Mouse (Mus musculus): Measurements from ENCODE around the gene Dlk1. TPM values are rescaled to one million over a fixed set of nuclear protein-coding genes. Genes with fewer than 3 reads are reported as not detected.
A peak's percentile ranks its signal among the peaks of the same experiment; 100 is the strongest.
"Not testable (repeated sequence)": the region's sequence is repeated elsewhere in the genome, so short reads cannot be mapped to it uniquely, and the experiment has no call there.

The Dlk1 gene
- polyA plus RNA-seq, 1 experiment from 2014 or later: 73.4 TPM

GRCm38 (mm10) chr12:109486525-109486924, 33.9 kb downstream of the Dlk1 start:
- H3K27ac ChIP-seq; H3K27me3 ChIP-seq (ENCODE audit: control insufficient read depth, insufficient read depth, low read length); DNase-seq (ENCODE audit: low spot score); H3K4me2 ChIP-seq (replicated peaks); ATAC-seq (ENCODE audit: low FRiP score); H3K4me1 ChIP-seq (replicated peaks; ENCODE audit: control insufficient read depth, insufficient read depth, low read length); H3K9ac ChIP-seq; H3K9me3 ChIP-seq (ENCODE audit: control insufficient read depth, low read length); H3K36me3 ChIP-seq (replicated peaks; ENCODE audit: control insufficient read depth, insufficient read depth); H3K4me3 ChIP-seq (replicated peaks; ENCODE audit: low read length): not testable (repeated sequence)
- WGBS: 68% methylated on average over 1 of the region's 1 CpGs

GRCm38 (mm10) chr12:109491701-109492100, 39.1 kb downstream of the Dlk1 start:
- DNase-seq (ENCODE audit: low spot score) (no peak), ATAC-seq (ENCODE audit: low FRiP score) (no peak)
- no peaks in the 10 kb centered on the region for H3K9me3 ChIP-seq (ENCODE audit: control insufficient read depth, low read length)
- no peak overlapping the region for H3K9ac ChIP-seq
- H3K4me3 ChIP-seq (replicated peaks; ENCODE audit: low read length): no peak overlapping the region
- H3K27ac ChIP-seq: no peak overlapping the region
- H3K4me1 ChIP-seq (replicated peaks; ENCODE audit: control insufficient read depth, insufficient read depth, low read length): no peaks in the 10 kb centered on the region
- 78% methylated on average over 3 of the region's 3 CpGs for WGBS
- no peaks in the 10 kb centered on the region for H3K27me3 ChIP-seq (ENCODE audit: control insufficient read depth, insufficient read depth, low read length)
- H3K4me2 ChIP-seq (replicated peaks): no peak overlapping the region
- no peaks in the 10 kb centered on the region for H3K36me3 ChIP-seq (replicated peaks; ENCODE audit: control insufficient read depth, insufficient read depth)

- Histone ChIP-seq H3K9ac (no peak overlapping the region), H3K36me3 (replicated peaks; ENCODE audit: control insufficient read depth, insufficient read depth) (no peaks in the 10 kb centered on the region), H3K27me3 (ENCODE audit: control insufficient read depth, insufficient read depth, low read length) (no peaks in the 10 kb centered on the region), H3K9me3 (ENCODE audit: control insufficient read depth, low read length) (no peaks in the 10 kb centered on the region), H3K4me1 (replicated peaks; ENCODE audit: control insufficient read depth, insufficient read depth, low read length) (no peaks in the 10 kb centered on the region), H3K4me3 (replicated peaks; ENCODE audit: low read length) (no peak overlapping the region), H3K4me2 (replicated peaks) (no peak overlapping the region), H3K27ac (no peak overlapping the region)
- ATAC-seq (ENCODE audit: low FRiP score) (no peak), DNase-seq (ENCODE audit: low spot score) (no peak)
- WGBS: 87% methylated on average over 9 of the region's 9 CpGs
Measured at GRCm38 (mm10) chr12:109493381-109493780, 40.8 kb downstream of the Dlk1 start.

GRCm38 (mm10) chr12:109495016-109495644, 42.5 kb downstream of the Dlk1 start:
- H3K36me3 ChIP-seq (replicated peaks; ENCODE audit: control insufficient read depth, insufficient read depth): no peaks in the 10 kb centered on the region
- H3K9me3 ChIP-seq (ENCODE audit: control insufficient read depth, low read length): no peaks in the 10 kb centered on the region
- no peak for DNase-seq (ENCODE audit: low spot score)
- H3K27me3 ChIP-seq (ENCODE audit: control insufficient read depth, insufficient read depth, low read length): no peaks in the 10 kb centered on the region
- H3K9ac ChIP-seq: no peak overlapping the region
- 86% methylated on average over 20 of the region's 20 CpGs for WGBS
- H3K27ac ChIP-seq: no peak overlapping the region
- H3K4me2 ChIP-seq (replicated peaks): no peak overlapping the region
- no peaks in the 10 kb centered on the region for H3K4me1 ChIP-seq (replicated peaks; ENCODE audit: control insufficient read depth, insufficient read depth, low read length)
- H3K4me3 ChIP-seq (replicated peaks; ENCODE audit: low read length): no peak overlapping the region
- no peak for ATAC-seq (ENCODE audit: low FRiP score)

- DNase-seq (ENCODE audit: low spot score): no peak
- H3K27ac ChIP-seq: no peak overlapping the region
- WGBS: 71% methylated on average over 6 of the region's 6 CpGs
- no peaks in the 10 kb centered on the region for H3K36me3 ChIP-seq (replicated peaks; ENCODE audit: control insufficient read depth, insufficient read depth)
- H3K4me1 ChIP-seq (replicated peaks; ENCODE audit: control insufficient read depth, insufficient read depth, low read length): no peaks in the 10 kb centered on the region
- ATAC-seq (ENCODE audit: low FRiP score): no peak
- H3K4me3 ChIP-seq (replicated peaks; ENCODE audit: low read length): no peak overlapping the region
- H3K4me2 ChIP-seq (replicated peaks): no peak overlapping the region
- no peaks in the 10 kb centered on the region for H3K9me3 ChIP-seq (ENCODE audit: control insufficient read depth, low read length)
- no peak overlapping the region for H3K9ac ChIP-seq
- H3K27me3 ChIP-seq (ENCODE audit: control insufficient read depth, insufficient read depth, low read length): no peaks in the 10 kb centered on the region
Measured at GRCm38 (mm10) chr12:109496397-109496796, 43.8 kb downstream of the Dlk1 start.

- Histone ChIP-seq H3K36me3 (replicated peaks; ENCODE audit: control insufficient read depth, insufficient read depth) (no peaks in the 10 kb centered on the region), H3K27ac (no peak overlapping the region), H3K27me3 (ENCODE audit: control insufficient read depth, insufficient read depth, low read length) (no peaks in the 10 kb centered on the region), H3K4me2 (replicated peaks) (no peak overlapping the region), H3K4me3 (replicated peaks; ENCODE audit: low read length) (no peak overlapping the region), H3K9me3 (ENCODE audit: control insufficient read depth, low read length) (no peaks in the 10 kb centered on the region), H3K9ac (no peak overlapping the region), H3K4me1 (replicated peaks; ENCODE audit: control insufficient read depth, insufficient read depth, low read length) (no peaks in the 10 kb centered on the region)
- ATAC-seq (ENCODE audit: low FRiP score): no peak
- DNase-seq (ENCODE audit: low spot score): no peak
- WGBS: 60% methylated on average over 4 of the region's 4 CpGs
Measured at GRCm38 (mm10) chr12:109500992-109501391, 48.4 kb downstream of the Dlk1 start.

GRCm38 (mm10) chr12:109502360-109503040, 49.9 kb downstream of the Dlk1 start:
- H3K9ac ChIP-seq: no peak overlapping the region
- no peaks in the 10 kb centered on the region for H3K36me3 ChIP-seq (replicated peaks; ENCODE audit: control insufficient read depth, insufficient read depth)
- no peaks in the 10 kb centered on the region for H3K4me1 ChIP-seq (replicated peaks; ENCODE audit: control insufficient read depth, insufficient read depth, low read length)
- 89% methylated on average over 6 of the region's 6 CpGs for WGBS
- H3K4me3 ChIP-seq (replicated peaks; ENCODE audit: low read length): no peak overlapping the region
- no peaks in the 10 kb centered on the region for H3K27me3 ChIP-seq (ENCODE audit: control insufficient read depth, insufficient read depth, low read length)
- DNase-seq (ENCODE audit: low spot score) (no peak), ATAC-seq (ENCODE audit: low FRiP score) (no peak)
- H3K9me3 ChIP-seq (ENCODE audit: control insufficient read depth, low read length): no peaks in the 10 kb centered on the region
- no peak overlapping the region for H3K27ac ChIP-seq
- H3K4me2 ChIP-seq (replicated peaks): no peak overlapping the region

- H3K27me3 ChIP-seq (ENCODE audit: control insufficient read depth, insufficient read depth, low read length): no peaks in the 10 kb centered on the region
- no peak for ATAC-seq (ENCODE audit: low FRiP score)
- peaks cover 21% of the 10 kb centered on the region for H3K4me1 ChIP-seq (replicated peaks; ENCODE audit: control insufficient read depth, insufficient read depth, low read length)
- H3K27ac ChIP-seq: no peak overlapping the region
- no peak overlapping the region for H3K9ac ChIP-seq
- H3K4me3 ChIP-seq (replicated peaks; ENCODE audit: low read length): no peak overlapping the region
- H3K4me2 ChIP-seq (replicated peaks): no peak overlapping the region
- H3K9me3 ChIP-seq (ENCODE audit: control insufficient read depth, low read length): no peaks in the 10 kb centered on the region
- WGBS: 89% methylated on average over 11 of the region's 11 CpGs
- H3K36me3 ChIP-seq (replicated peaks; ENCODE audit: control insufficient read depth, insufficient read depth): no peaks in the 10 kb centered on the region
- no peak for DNase-seq (ENCODE audit: low spot score)
Measured at GRCm38 (mm10) chr12:109507693-109508092, 55.1 kb downstream of the Dlk1 start.

GRCm38 (mm10) chr12:109508495-109509454, 56.2 kb downstream of the Dlk1 start:
- no peak overlapping the region for H3K4me2 ChIP-seq (replicated peaks)
- 0 out of 2 replicates have a peak overlapping the region, but pooled peaks have one; percentile 28 for H3K9ac ChIP-seq
- H3K4me3 ChIP-seq (replicated peaks; ENCODE audit: low read length): no peak overlapping the region
- H3K36me3 ChIP-seq (replicated peaks; ENCODE audit: control insufficient read depth, insufficient read depth): no peaks in the 10 kb centered on the region
- H3K27me3 ChIP-seq (ENCODE audit: control insufficient read depth, insufficient read depth, low read length): no peaks in the 10 kb centered on the region
- DNase-seq (ENCODE audit: low spot score): no peak
- ATAC-seq (ENCODE audit: low FRiP score): no peak
- H3K4me1 ChIP-seq (replicated peaks; ENCODE audit: control insufficient read depth, insufficient read depth, low read length): peaks cover 21% of the 10 kb centered on the region
- H3K9me3 ChIP-seq (ENCODE audit: control insufficient read depth, low read length): no peaks in the 10 kb centered on the region
- 26% methylated on average over 20 of the region's 20 CpGs for WGBS
- peak overlapping the region; percentile 12; the same call in 1 of the 2 replicates for H3K27ac ChIP-seq
